Mouse (Mus musculus) MEL (cell line): ENCODE results near the gene Dpep2nb. TPM values are rescaled to one million over a fixed set of nuclear protein-coding genes. Genes with fewer than 3 reads are reported as not detected.

Source experiments
- DNase-seq: peaks from one replicate; pipeline ENCODE4 v3.0.0; 2011; ENCODE audit warnings: low read depth, low spot score
- H3K27ac ChIP-seq: 2 replicates; pipeline ENCODE4 v1.5.1; 2012; ENCODE audit warnings: low read depth, mild to moderate bottlenecking, control low read depth, low read length, moderate library complexity; ENCODE audit not compliant: control insufficient read depth
- H3K27me3 ChIP-seq, 2 experiments: fragments of 150-350 bp in 1 of 2; sonication (generic) in 1 of 2; 2 replicates each; pipeline ENCODE4 v1.6.1; 2012; ENCODE audit warnings: low read length in 2 of 2, mild to moderate bottlenecking in 2 of 2, improper control_type of control experiment in 1 of 2, moderate library complexity in 1 of 2; ENCODE audit not compliant: insufficient read depth in 2 of 2, control insufficient read depth in 1 of 2
- H3K36me3 ChIP-seq, 2 experiments: 2 replicates each; pipeline ENCODE4 v1.6.1; 2012 to 2014; ENCODE audit warnings: low read length in 2 of 2, improper control_type of control experiment in 1 of 2, inconsistent platforms in 1 of 2, mild to moderate bottlenecking in 1 of 2; ENCODE audit not compliant: insufficient read depth in 2 of 2, control insufficient read depth in 1 of 2
- H3K4me1 ChIP-seq, 2 experiments: fragments of 150-350 bp in 1 of 2; sonication (generic) in 1 of 2; 2 replicates each; pipeline ENCODE4 v1.6.1; 2012; ENCODE audit warnings: low read length in 2 of 2, improper control_type of control experiment in 1 of 2, mild to moderate bottlenecking in 1 of 2; ENCODE audit not compliant: insufficient read depth in 2 of 2, control insufficient read depth in 1 of 2
- H3K4me3 ChIP-seq, 2 experiments: fragments of 150-350 bp in 1 of 2; sonication (generic) in 1 of 2; 2 replicates each; pipeline ENCODE4 v1.5.1; 2012; ENCODE audit warnings: low read depth in 2 of 2, low read length in 2 of 2, mild to moderate bottlenecking in 2 of 2, moderate library complexity in 2 of 2, control low read depth in 1 of 2, improper control_type of control experiment in 1 of 2; ENCODE audit not compliant: control insufficient read depth in 1 of 2, insufficient read depth in 1 of 2
- H3K79me2 ChIP-seq: 2 replicates; pipeline ENCODE4 v1.6.1; 2012; ENCODE audit warnings: mild to moderate bottlenecking, low read length, moderate library complexity; ENCODE audit not compliant: control insufficient read depth, poor library complexity, insufficient read depth
- H3K9ac ChIP-seq: 2 replicates; pipeline ENCODE4 v1.6.1; 2012; ENCODE audit warnings: low read depth, mild to moderate bottlenecking, control low read depth, low read length, moderate library complexity; ENCODE audit not compliant: control insufficient read depth, poor library complexity, severe bottlenecking
- H3K9me3 ChIP-seq: fragments of 150-350 bp; sonication (generic); replicated peaks from 2 replicates; pipeline ENCODE4 v1.6.1; 2012; ENCODE audit warnings: mild to moderate bottlenecking, low read length, improper control_type of control experiment, moderate library complexity; ENCODE audit not compliant: insufficient read depth
- CHD1 ChIP-seq: IDR thresholded peaks from 2 replicates; pipeline ENCODE4 v1.6.1; 2012; ENCODE audit warnings: low read depth, mild to moderate bottlenecking, inconsistent platforms, low read length, improper control_type of control experiment
- CHD2 ChIP-seq: IDR thresholded peaks from 2 replicates; pipeline ENCODE4 v1.6.1; 2011; ENCODE audit warnings: low read length, improper control_type of control experiment
- CTCF ChIP-seq, 3 experiments: IDR thresholded peaks in 2 of 3; conservative IDR thresholded peaks in 1 of 3; 2 replicates each; pipeline ENCODE4 v1.5.1; 2011 to 2012; ENCODE audit warnings: low read length in 3 of 3, low read depth in 2 of 3, mild to moderate bottlenecking in 2 of 3, improper control_type of control experiment in 1 of 3, inconsistent platforms in 1 of 3, mixed read lengths in 1 of 3, moderate library complexity in 1 of 3; ENCODE audit not compliant: control insufficient read depth in 1 of 3, insufficient read depth in 1 of 3, poor library complexity in 1 of 3, severe bottlenecking in 1 of 3
- EP300 ChIP-seq, 2 experiments: IDR thresholded peaks; 2 replicates each; pipeline ENCODE4 v1.6.1; 2011; ENCODE audit warnings: improper control_type of control experiment in 2 of 2, low read length in 2 of 2, low read depth in 1 of 2, mild to moderate bottlenecking in 1 of 2
- GABPA ChIP-seq: IDR thresholded peaks from 2 replicates; pipeline ENCODE4 v1.6.1; 2012; ENCODE audit warnings: low read depth, mild to moderate bottlenecking, inconsistent platforms, low read length, improper control_type of control experiment, moderate library complexity
- HCFC1 ChIP-seq: IDR thresholded peaks from 2 replicates; pipeline ENCODE4 v1.6.1; 2012; ENCODE audit warnings: low read depth, mild to moderate bottlenecking, inconsistent platforms, low read length, improper control_type of control experiment, moderate library complexity
- JUND ChIP-seq: IDR thresholded peaks from 2 replicates; pipeline ENCODE4 v1.6.1; 2011; ENCODE audit warnings: low read depth, mild to moderate bottlenecking, improper control_type of control experiment, low read length
- MAFK ChIP-seq: IDR thresholded peaks from 2 replicates; pipeline ENCODE4 v1.6.1; 2011; ENCODE audit warnings: low read depth, mild to moderate bottlenecking, low read length, improper control_type of control experiment, borderline replicate concordance
- MAX ChIP-seq: IDR thresholded peaks from 2 replicates; pipeline ENCODE4 v1.6.1; 2011; ENCODE audit warnings: low read length, improper control_type of control experiment
- MEF2A ChIP-seq: IDR thresholded peaks from 2 replicates; pipeline ENCODE4 v1.6.1; 2014; ENCODE audit warnings: low read depth, mild to moderate bottlenecking, inconsistent platforms, low read length, improper control_type of control experiment; ENCODE audit not compliant: poor library complexity, insufficient replicate concordance, severe bottlenecking; ENCODE audit errors: extremely low read depth
- MXI1 ChIP-seq: IDR thresholded peaks from 2 replicates; pipeline ENCODE4 v1.6.1; 2011; ENCODE audit warnings: mild to moderate bottlenecking, low read depth, low read length, improper control_type of control experiment
- MYB ChIP-seq: IDR thresholded peaks from 2 replicates; pipeline ENCODE4 v1.6.1; 2011; ENCODE audit warnings: mild to moderate bottlenecking, low read depth, low read length, improper control_type of control experiment
- NRF1 ChIP-seq: IDR thresholded peaks from 2 replicates; pipeline ENCODE4 v1.6.1; 2014; ENCODE audit warnings: low read depth, mild to moderate bottlenecking, inconsistent platforms, low read length, improper control_type of control experiment, moderate library complexity; ENCODE audit not compliant: poor library complexity, insufficient read depth, severe bottlenecking
- POLR2AphosphoS2 ChIP-seq: IDR thresholded peaks from 2 replicates; pipeline ENCODE4 v1.6.1; 2011; ENCODE audit warnings: low read length, improper control_type of control experiment
- POLR2AphosphoS5 ChIP-seq: IDR thresholded peaks from 2 replicates; pipeline ENCODE4 v1.6.1; 2012; ENCODE audit warnings: low read depth, borderline replicate concordance, mild to moderate bottlenecking, inconsistent platforms, low read length, moderate library complexity, mixed read lengths
- RAD21 ChIP-seq: IDR thresholded peaks from 2 replicates; pipeline ENCODE4 v1.6.1; 2011; ENCODE audit warnings: mild to moderate bottlenecking, low read depth, low read length, improper control_type of control experiment
- SMC3 ChIP-seq: IDR thresholded peaks from 2 replicates; pipeline ENCODE4 v1.6.1; 2011; ENCODE audit warnings: low read depth, low read length, improper control_type of control experiment
- TBP ChIP-seq: IDR thresholded peaks from 2 replicates; pipeline ENCODE4 v1.8.0; 2011; ENCODE audit warnings: low read depth, low read length, improper control_type of control experiment
- TCF12 ChIP-seq: IDR thresholded peaks from 2 replicates; pipeline ENCODE4 v1.6.1; 2014; ENCODE audit warnings: low read depth, mild to moderate bottlenecking, inconsistent platforms, low read length, improper control_type of control experiment, moderate library complexity
- USF1 ChIP-seq: IDR thresholded peaks from 2 replicates; pipeline ENCODE4 v1.6.1; 2014; ENCODE audit warnings: low read depth, mild to moderate bottlenecking, inconsistent platforms, low read length, improper control_type of control experiment, moderate library complexity
- USF2 ChIP-seq, 2 experiments: IDR thresholded peaks; 2 replicates each; pipeline ENCODE4 v1.6.1; 2011 to 2012; ENCODE audit warnings: improper control_type of control experiment in 2 of 2, low read length in 2 of 2, borderline replicate concordance in 1 of 2, inconsistent platforms in 1 of 2, low read depth in 1 of 2, mild to moderate bottlenecking in 1 of 2; ENCODE audit not compliant: insufficient read depth in 1 of 2
- ZKSCAN1 ChIP-seq: IDR thresholded peaks from 2 replicates; pipeline ENCODE4 v1.6.1; 2012; ENCODE audit warnings: low read depth, mild to moderate bottlenecking, inconsistent platforms, low read length, improper control_type of control experiment, moderate library complexity
- ZMIZ1 ChIP-seq: IDR thresholded peaks from 2 replicates; pipeline ENCODE4 v1.6.1; 2012; ENCODE audit warnings: low read depth, mild to moderate bottlenecking, inconsistent platforms, low read length, improper control_type of control experiment, moderate library complexity
- polyA plus RNA-seq, 2 experiments: library from polyadenylated mRNA; stranded (reverse) in 1 of 2; unstranded in 1 of 2; fragments of >175 nt in 1 of 2; fragments of >200 nt in 1 of 2; gene quantifications; 2 replicates each; pipeline versions ENCODE4 v1.2.1 to v1.2.4; 2012; ENCODE audit warnings: low replicate concordance in 2 of 2, low read depth in 1 of 2; ENCODE audit not compliant: insufficient read length in 2 of 2, insufficient read depth in 1 of 2, missing spikeins in 1 of 2
- total RNA-seq: library from RNA; depleted of rRNA; stranded (reverse); fragments of 300-350 nt; gene quantifications from 2 replicates; pipeline ENCODE4 v1.2.3, GENCODE M21; 2012; rRNA removed

Dpep2nb gene
- total RNA-seq (not detected in 2 replicates), polyA plus RNA-seq (under 1 TPM in 1 of 2 experiments, not detected in 1; 0.14 TPM)

- H3K27me3 ChIP-seq: no peaks in the 10 kb centered on the region
- H3K9ac ChIP-seq: no peak within 1 kb of the TSS
- peaks cover 12% of the 10 kb centered on the region for H3K79me2 ChIP-seq
- no peaks in the 10 kb centered on the region for H3K9me3 ChIP-seq
- peaks cover 0 to 11% of the 10 kb centered on the region in 2 experiments; a peak in 2 of 4 replicates for H3K36me3 ChIP-seq
- DNase-seq: no peak
- H3K4me3 ChIP-seq: no peak within 1 kb of the TSS
- no peak within 1 kb of the TSS for H3K27ac ChIP-seq
- peaks cover 0 to 17% of the 10 kb centered on the region in 2 experiments; a peak in 3 of 4 replicates for H3K4me1 ChIP-seq
- TF ChIP-seq TBP: no peak
- TF ChIP-seq USF2 (IDR thresholded peaks at IDR 0.05; ENCODE audit: borderline replicate concordance in 1 of 2, insufficient read depth in 1 of 2, low read depth in 1 of 2, low read length in 2 of 2): no peak
- TF ChIP-seq MEF2A: no peak
- no peak for TF ChIP-seq MYB
- TF ChIP-seq GABPA: no peak
- TF ChIP-seq CHD2: no peak
- TF ChIP-seq EP300 (IDR thresholded peaks at IDR 0.05; ENCODE audit: low read depth in 1 of 2, low read length in 2 of 2): no peak
- no peak for TF ChIP-seq USF1
- no peak for TF ChIP-seq SMC3
- TF ChIP-seq MAFK: no peak
- TF ChIP-seq TCF12: no peak
- no peak for TF ChIP-seq MXI1
These were observed at the start of gene Dpep2nb for GRCm38 (mm10) chr8:106005875-106006274. Gene Dpep2nb (minus strand): TSS chr8:106005975.

DNA sequence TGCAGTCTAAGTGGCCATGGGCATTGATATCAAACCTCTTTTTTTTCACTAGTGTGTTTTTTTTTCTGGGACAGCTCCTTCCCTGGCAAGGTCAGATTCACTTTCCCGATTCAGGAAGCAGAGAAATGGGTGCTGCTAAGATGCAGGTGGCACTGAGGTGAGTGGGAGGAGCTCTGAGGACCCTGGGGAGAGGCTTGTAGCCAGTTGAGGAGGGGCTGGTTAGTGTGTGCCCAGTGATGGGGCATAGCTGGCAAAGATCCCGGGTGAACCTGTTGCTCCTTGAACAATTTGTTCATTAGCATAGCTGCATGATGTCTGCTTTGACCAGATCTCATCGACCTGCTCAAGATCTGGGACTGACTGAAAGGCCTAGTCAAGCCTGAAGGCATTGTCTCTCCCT is 49.3 kb upstream of the Dpep2nb start:
- Histone ChIP-seq H3K27me3 (no peaks in the 10 kb centered on the region), H3K9ac (no peak overlapping the region), H3K79me2 (peaks cover 6% of the 10 kb centered on the region), H3K9me3 (no peaks in the 10 kb centered on the region), H3K36me3 (peaks cover 2 to 7% of the 10 kb centered on the region in 2 experiments; a peak in 3 of 4 replicates), H3K4me1 (peaks cover 0 to 5% of the 10 kb centered on the region in 2 experiments; a peak in 3 of 4 replicates), H3K4me3 (no peak overlapping the region), H3K27ac (no peak overlapping the region)
- no peak for TF ChIP-seq CHD1
- no peak for TF ChIP-seq SMC3
- no peak for TF ChIP-seq MXI1
- no peak for TF ChIP-seq NRF1
- no peak for TF ChIP-seq POLR2AphosphoS2
- TF ChIP-seq MYB: no peak
- no peak for TF ChIP-seq USF2 (IDR thresholded peaks at IDR 0.05; ENCODE audit: borderline replicate concordance in 1 of 2, insufficient read depth in 1 of 2, low read depth in 1 of 2, low read length in 2 of 2)
- no peak for TF ChIP-seq ZKSCAN1
- no peak for TF ChIP-seq CTCF (IDR thresholded peaks at IDR 0.05 in 2 of 3, conservative IDR thresholded peaks at IDR 0.05 in 1 of 3; ENCODE audit: control insufficient read depth in 1 of 3, insufficient read depth in 1 of 3, low read depth in 2 of 3, low read length in 3 of 3, poor library complexity in 1 of 3, severe bottlenecking in 1 of 3)
- no peak for TF ChIP-seq RAD21
- no peak for TF ChIP-seq ZMIZ1
- no peak for TF ChIP-seq MAX
- no peak for TF ChIP-seq EP300 (IDR thresholded peaks at IDR 0.05; ENCODE audit: low read depth in 1 of 2, low read length in 2 of 2)
- TF ChIP-seq POLR2AphosphoS5: no peak
- no peak for TF ChIP-seq HCFC1
- no peak for TF ChIP-seq MAFK
- no peak for TF ChIP-seq JUND
- no peak for TF ChIP-seq USF1
- no peak for TF ChIP-seq MEF2A
- DNase-seq: no peak
